Mouse (Mus musculus) olfactory bulb, adult 2 months (tissue): ENCODE data around the gene Bbs7.

Experiments used
- CTCF ChIP-seq: fragments of 200-500 bp; IDR thresholded peaks from 2 replicates; pipeline ENCODE4 v1.5.1; 2012; ENCODE audit warnings: low read depth, mild to moderate bottlenecking, low read length, moderate library complexity; ENCODE audit not compliant: insufficient read depth
- POLR2A ChIP-seq: fragments of 200-500 bp; IDR thresholded peaks from 2 replicates; pipeline ENCODE4 v1.6.1; 2012; ENCODE audit warnings: mild to moderate bottlenecking, low read depth, low read length, moderate library complexity; ENCODE audit not compliant: insufficient read depth

- no peak for TF ChIP-seq POLR2A
- no peak for TF ChIP-seq CTCF
Observed at GRCm38 (mm10) chr3:36613908-36614255, 605 bp upstream of the Bbs7 start.
